Mouse (Mus musculus) frontal cortex, postnatal 14 days (tissue): Measurements from ENCODE around the gene Nrl.

ENCODE experiments used
- DNase-seq, 2 experiments: peaks; one replicate each; pipeline ENCODE4 v3.0.0; 2022; ENCODE audit warnings: low spot score in 2 of 2

Nrl gene

GRCm38 (mm10) chr14:55524785-55525184 is at the start of gene Nrl:
Gene Nrl (minus strand): TSS chr14:55524981.
- DNase-seq, result no peak

DNA sequence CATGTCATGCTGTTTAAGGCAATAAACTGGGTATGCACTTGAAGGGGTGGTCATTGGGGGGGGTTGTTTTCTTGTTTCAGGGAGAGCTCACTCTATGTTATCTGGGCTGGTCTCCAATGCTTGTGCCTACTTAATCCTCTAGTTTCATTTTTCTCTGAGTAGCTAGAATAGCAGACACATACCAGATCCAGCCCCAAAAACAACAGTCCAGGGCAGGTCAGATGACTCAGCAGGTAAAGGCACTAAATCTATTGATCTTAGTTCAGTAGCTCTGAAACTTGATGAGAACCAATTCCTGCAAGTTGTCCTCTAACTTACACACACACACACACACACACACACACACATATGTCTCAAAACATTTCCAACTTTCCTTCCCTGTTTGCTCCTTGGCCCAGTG is 47.0 kb upstream of the Nrl start:
- DNase-seq, result no peak

DNA sequence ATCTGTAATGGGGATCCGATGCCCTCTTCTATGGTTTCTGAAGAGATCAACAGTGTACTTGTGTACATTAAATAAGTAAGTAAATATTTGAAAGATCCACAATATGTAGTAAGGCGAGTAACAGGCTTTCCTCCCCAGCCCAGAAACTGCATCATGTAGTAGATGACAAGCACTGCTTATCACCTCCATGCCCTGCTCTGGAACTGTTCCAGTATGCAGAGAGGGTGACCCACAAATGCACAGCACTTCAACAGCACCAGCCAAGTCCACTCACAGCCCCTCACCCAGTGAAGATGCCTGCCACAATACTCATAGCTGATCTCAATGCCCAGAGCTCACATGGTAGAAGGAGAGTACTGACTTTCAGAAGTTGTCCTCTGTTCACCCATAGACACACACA is 45.8 kb upstream of the Nrl start:
- no peak for DNase-seq

DNA sequence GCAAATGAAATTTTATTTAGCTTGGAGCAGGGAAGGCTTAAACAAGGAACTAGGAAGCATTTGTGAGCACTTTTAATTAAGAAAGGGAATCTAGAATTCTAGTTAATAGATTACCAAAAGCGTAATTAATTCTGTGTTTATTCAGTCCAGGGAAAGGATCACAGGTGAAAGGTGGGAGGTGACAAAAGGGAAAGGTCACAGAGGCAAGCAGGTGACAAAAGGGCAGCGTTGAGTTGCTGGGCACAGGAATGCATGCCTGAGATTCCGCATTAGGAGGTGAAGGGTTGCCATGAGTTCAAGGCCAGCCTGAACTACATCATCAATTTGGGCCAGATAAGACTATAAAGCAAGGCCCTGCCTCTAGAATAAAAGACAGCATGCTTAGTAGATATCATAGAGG is 42.7 kb upstream of the Nrl start:
- DNase-seq, result no peak

DNA sequence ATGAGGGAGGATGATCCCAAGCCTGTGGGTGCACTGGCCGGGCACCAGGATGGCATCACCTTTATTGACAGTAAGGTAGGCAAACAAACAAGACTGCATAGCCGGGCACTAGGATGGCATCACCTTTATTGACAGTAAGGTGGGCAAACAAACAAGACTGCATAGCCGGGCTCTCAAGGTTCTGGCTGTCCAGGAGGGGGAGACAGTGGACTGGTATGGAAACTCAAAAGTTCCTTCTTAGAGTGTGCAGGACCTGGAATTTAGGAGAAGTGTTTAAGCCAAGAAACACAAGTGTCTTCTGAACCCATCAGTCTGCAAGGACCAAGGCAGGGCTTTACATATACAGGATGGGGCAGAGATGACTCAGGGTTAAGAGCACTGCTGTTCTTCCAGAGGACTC is 41.0 kb upstream of the Nrl start:
- DNase-seq, result no peak

GRCm38 (mm10) chr14:55563249-55563648 is 38.5 kb upstream of the Nrl start:
- no peak for DNase-seq

DNA sequence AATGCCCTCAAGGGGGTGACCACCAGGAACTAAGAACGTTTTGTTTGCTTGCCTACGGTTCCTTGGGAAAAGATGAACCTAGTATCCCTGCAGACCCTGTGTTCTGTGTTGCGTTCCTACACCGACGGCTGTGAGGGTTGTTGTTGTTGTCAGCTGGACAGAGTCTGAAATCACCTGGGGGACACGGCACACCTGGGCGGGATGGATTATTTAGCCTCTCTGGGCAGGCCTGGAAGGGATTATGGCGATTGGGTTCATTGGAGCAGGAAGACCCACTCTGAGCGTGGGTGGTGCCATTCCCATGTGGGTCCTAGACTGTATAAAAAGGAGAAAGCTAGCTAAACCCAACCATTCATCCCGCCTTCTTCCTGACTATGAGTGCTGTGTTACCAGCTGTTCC is 37.1 kb upstream of the Nrl start:
- no peak for DNase-seq

GRCm38 (mm10) chr14:55560202-55561073 is 35.7 kb upstream of the Nrl start, which contains the start of gene A730061H03Rik:
Gene A730061H03Rik (minus strand): TSS chr14:55560406.
- peak; percentile 97 to 99 for DNase-seq

- DNase-seq, result peak; percentile 81 to 83
These were observed 35.0 kb upstream of the Nrl start, which contains the start of gene Dcaf11 for GRCm38 (mm10) chr14:55559799-55560201. Gene Dcaf11 (plus strand): TSS chr14:55560006.

GRCm38 (mm10) chr14:55558740-55559448 is 34.1 kb upstream of the Nrl start:
- no peak for DNase-seq

DNA sequence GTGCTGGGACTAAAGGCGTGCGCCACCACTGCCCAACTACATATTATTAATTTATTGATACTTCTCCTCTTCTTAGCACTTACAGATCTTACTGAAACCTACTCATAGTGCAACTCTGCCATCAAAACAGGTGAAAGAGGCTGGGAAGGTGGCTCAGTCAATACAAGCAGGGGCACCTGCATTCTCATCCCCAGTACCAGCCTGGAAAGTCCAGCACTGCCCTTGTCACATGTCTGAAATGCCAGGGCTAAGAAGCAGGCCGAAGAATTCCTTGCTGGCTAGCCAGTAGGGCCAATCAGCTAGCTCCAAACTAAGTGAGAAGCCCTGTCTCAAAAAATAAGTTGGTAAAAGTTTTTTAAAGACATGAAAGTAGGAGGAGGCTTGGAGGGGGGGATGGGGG is 32.8 kb upstream of the Nrl start:
- DNase-seq, result no peak

GRCm38 (mm10) chr14:55557003-55557402 is 32.2 kb upstream of the Nrl start:
- DNase-seq, result peak in 1 of 2 experiments; percentile 56

GRCm38 (mm10) chr14:55555788-55556187 is 31.0 kb upstream of the Nrl start:
- DNase-seq, result no peak

DNA sequence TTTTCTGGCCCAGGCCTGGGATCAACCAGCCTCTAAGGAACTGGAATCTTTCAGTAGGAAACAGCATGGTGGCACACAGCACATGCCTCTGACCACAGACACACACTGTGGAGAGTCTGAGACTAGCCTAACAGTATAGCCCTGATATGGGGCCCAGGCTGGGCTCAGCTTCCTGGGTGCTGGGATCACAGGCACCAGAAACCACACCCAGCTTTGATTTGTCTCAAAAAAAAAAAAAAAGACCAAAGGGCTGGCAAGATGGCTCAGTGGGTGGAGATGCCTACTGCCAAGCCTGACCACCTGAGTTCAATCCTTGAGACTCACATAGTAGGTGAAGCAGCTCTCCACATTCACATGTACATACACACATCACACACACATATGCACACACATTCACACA is 29.9 kb upstream of the Nrl start:
- no peak for DNase-seq

DNA sequence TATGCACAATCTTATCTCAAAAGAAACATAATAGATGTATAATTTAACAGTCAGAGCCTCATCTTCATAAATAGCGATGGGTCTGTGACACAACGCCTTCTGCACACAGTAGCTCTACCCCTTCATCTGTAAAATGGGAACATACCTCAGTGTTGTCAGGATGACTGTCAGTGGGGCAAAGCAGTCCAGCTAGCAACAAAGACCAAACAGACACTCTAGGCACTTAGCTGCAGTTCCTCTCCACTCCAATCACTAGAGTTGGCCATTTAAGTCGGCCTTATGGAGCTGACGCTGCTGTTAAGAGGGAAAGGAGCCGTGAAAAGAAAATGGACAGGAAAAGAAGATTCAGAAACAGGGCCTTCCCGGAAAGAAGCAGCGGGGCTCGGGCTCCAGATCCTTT is 27.0 kb upstream of the Nrl start:
- DNase-seq, result no peak

- DNase-seq, result no peak
These were observed 26.6 kb upstream of the Nrl start for GRCm38 (mm10) chr14:55551347-55551746.

GRCm38 (mm10) chr14:55550191-55550590 is 25.4 kb upstream of the Nrl start:
- DNase-seq, result no peak

DNA sequence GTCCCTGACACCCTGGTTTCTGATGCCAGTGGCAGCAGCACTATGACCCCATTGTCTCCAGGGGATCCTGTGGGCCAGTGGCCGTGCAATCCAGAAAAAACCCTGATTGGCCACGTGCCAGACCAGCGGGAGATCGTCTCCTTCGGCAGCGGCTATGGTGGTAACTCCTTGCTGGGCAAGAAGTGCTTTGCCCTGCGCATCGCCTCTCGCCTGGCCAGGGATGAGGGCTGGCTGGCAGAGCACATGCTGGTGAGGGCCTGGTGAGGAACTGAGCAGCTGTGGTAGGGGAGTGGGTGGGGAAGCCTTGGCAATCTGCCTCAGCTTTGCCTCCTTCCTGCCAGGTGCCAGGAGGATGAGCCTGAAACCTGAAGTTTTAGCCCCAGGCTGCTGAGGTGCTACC is 19.6 kb upstream of the Nrl start:
- no peak for DNase-seq

- no peak for DNase-seq
These were observed 17.5 kb upstream of the Nrl start for GRCm38 (mm10) chr14:55542268-55542667.

GRCm38 (mm10) chr14:55540787-55541321 is 16.1 kb upstream of the Nrl start:
- DNase-seq, result peak; percentile 62 to 63

- DNase-seq, result peak; percentile 61
These were observed 15.4 kb upstream of the Nrl start, which contains the start of gene Pck2 for GRCm38 (mm10) chr14:55540067-55540786. Gene Pck2 (plus strand): TSS chr14:55540266.
